Mouse (Mus musculus): ENCODE data around the gene Ltbp1. TPM values are rescaled to one million over a fixed set of nuclear protein-coding genes. Genes with fewer than 3 reads are reported as not detected.

Gene Ltbp1
- total and polyA plus RNA-seq, 3 experiments, result 2.3 to 6.4 (median 2.5) TPM

GRCm38 (mm10) chr17:74963861-74964260, 41.5 kb upstream of the Ltbp1 start:
- no peaks in the 10 kb centered on the region for H3K27me3 ChIP-seq (replicated peaks)
- no peak overlapping the region for H3K27ac ChIP-seq (ENCODE audit: insufficient read depth, low read depth)
- in situ Hi-C loops (cut with MboI; ENCODE audit: low pct_ligation_motif_present, low pct_unique_long_range_greater_than_20kb, low sequenced_read_pairs), result no loop called here
- dilution Hi-C loops (cut with MboI; ENCODE audit: extremely low pct_ligation_motif_present, extremely low pct_unique_long_range_greater_than_20kb, low sequenced_read_pairs), result no loop called here
- no peak for DNase-seq (ENCODE audit: extremely low read depth)
- H3K36me3 ChIP-seq (replicated peaks in 1 of 2; ENCODE audit: control insufficient read depth in 1 of 2, insufficient read depth in 1 of 2, low read length in 1 of 2), result no peaks in the 10 kb centered on the region
- no peak overlapping the region for H3K4me3 ChIP-seq (replicated peaks in 1 of 3; ENCODE audit: low read depth in 2 of 3, low read length in 2 of 3, poor library complexity in 1 of 3)
- peaks cover 0 to 18% of the 10 kb centered on the region in 2 experiments; a peak in 2 of 4 replicates for H3K4me1 ChIP-seq (ENCODE audit: control insufficient read depth in 1 of 2, insufficient read depth in 2 of 2)
- H3K4me2 ChIP-seq (ENCODE audit: insufficient read depth, low read depth, poor library complexity, severe bottlenecking), result no peak overlapping the region
- no peak overlapping the region for H3K9ac ChIP-seq (ENCODE audit: insufficient read depth, low read depth)
- no peaks in the 10 kb centered on the region for H3K79me2 ChIP-seq (replicated peaks; ENCODE audit: control insufficient read depth, extremely low read depth, insufficient read depth, poor library complexity, severe bottlenecking)
- TF ChIP-seq CHD2 (IDR thresholded peaks at IDR 0.05; ENCODE audit: low read length) (no peak), IRF4 (IDR thresholded peaks at IDR 0.05; ENCODE audit: low read depth, low read length) (no peak), CTCF (conservative IDR thresholded peaks at IDR 0.05 in 1 of 2, IDR thresholded peaks at IDR 0.05 in 1 of 2; ENCODE audit: low read depth in 2 of 2, low read length in 2 of 2) (peak in 1 of 2 experiments; percentile 64; a peak in 2 of 4 replicates), MAX (IDR thresholded peaks at IDR 0.05; ENCODE audit: low read length) (no peak), RAD21 (IDR thresholded peaks at IDR 0.05; ENCODE audit: low read depth, low read length) (peak; percentile 53), JUND (conservative IDR thresholded peaks at IDR 0.05; ENCODE audit: low read depth, low read length) (no peak), SMC3 (IDR thresholded peaks at IDR 0.05; ENCODE audit: low read depth, low read length) (peak; percentile 68), ZC3H11A (IDR thresholded peaks at IDR 0.05; ENCODE audit: low read depth, low read length) (0 out of 2 replicates have a peak, but pooled peaks have one; percentile 12)
- H3K9me3 ChIP-seq (replicated peaks; ENCODE audit: low read length), result no peaks in the 10 kb centered on the region

GRCm38 (mm10) chr17:74967298-74967848, 38.0 kb upstream of the Ltbp1 start:
- TF ChIP-seq CHD2 (IDR thresholded peaks at IDR 0.05; ENCODE audit: low read length) (no peak), SMC3 (IDR thresholded peaks at IDR 0.05; ENCODE audit: low read depth, low read length) (no peak)
- no peak for DNase-seq (ENCODE audit: extremely low read depth)
- dilution Hi-C loops (cut with MboI; ENCODE audit: extremely low pct_ligation_motif_present, extremely low pct_unique_long_range_greater_than_20kb, low sequenced_read_pairs) (no loop called here), in situ Hi-C loops (cut with MboI; ENCODE audit: low pct_ligation_motif_present, low pct_unique_long_range_greater_than_20kb, low sequenced_read_pairs) (no loop called here)
- no peaks in the 10 kb centered on the region for H3K9me3 ChIP-seq (replicated peaks; ENCODE audit: low read length)
- no peak overlapping the region for H3K4me3 ChIP-seq (replicated peaks in 1 of 3; ENCODE audit: low read depth in 2 of 3, low read length in 2 of 3, poor library complexity in 1 of 3)
- H3K27me3 ChIP-seq (replicated peaks), result no peaks in the 10 kb centered on the region
- H3K36me3 ChIP-seq (replicated peaks in 1 of 2; ENCODE audit: control insufficient read depth in 1 of 2, insufficient read depth in 1 of 2, low read length in 1 of 2), result no peaks in the 10 kb centered on the region
- peak overlapping the region; percentile 89 for H3K4me2 ChIP-seq (ENCODE audit: insufficient read depth, low read depth, poor library complexity, severe bottlenecking)
- H3K79me2 ChIP-seq (replicated peaks; ENCODE audit: control insufficient read depth, extremely low read depth, insufficient read depth, poor library complexity, severe bottlenecking), result no peaks in the 10 kb centered on the region
- peak overlapping the region; percentile 35; the same call in 1 of the 2 replicates for H3K27ac ChIP-seq (ENCODE audit: insufficient read depth, low read depth)
- peak overlapping the region; percentile 68 for H3K9ac ChIP-seq (ENCODE audit: insufficient read depth, low read depth)
- H3K4me1 ChIP-seq (ENCODE audit: control insufficient read depth in 1 of 2, insufficient read depth in 2 of 2), result peaks cover 5 to 39% of the 10 kb centered on the region in 2 experiments

- Histone ChIP-seq H3K79me2 (replicated peaks; ENCODE audit: control insufficient read depth, extremely low read depth, insufficient read depth, poor library complexity, severe bottlenecking) (no peaks in the 10 kb centered on the region), H3K27me3 (replicated peaks) (no peaks in the 10 kb centered on the region), H3K4me3 (replicated peaks in 1 of 3; ENCODE audit: low read depth in 2 of 3, low read length in 2 of 3, poor library complexity in 1 of 3) (peak overlapping the region; percentile 36 to 42 (median 41)), H3K27ac (ENCODE audit: insufficient read depth, low read depth) (peak overlapping the region; percentile 83), H3K4me2 (ENCODE audit: insufficient read depth, low read depth, poor library complexity, severe bottlenecking) (peak overlapping the region; percentile 89), H3K4me1 (ENCODE audit: control insufficient read depth in 1 of 2, insufficient read depth in 2 of 2) (peaks cover 5 to 39% of the 10 kb centered on the region in 2 experiments), H3K9ac (ENCODE audit: insufficient read depth, low read depth) (peak overlapping the region; percentile 68), H3K9me3 (replicated peaks; ENCODE audit: low read length) (no peaks in the 10 kb centered on the region), H3K36me3 (replicated peaks in 1 of 2; ENCODE audit: control insufficient read depth in 1 of 2, insufficient read depth in 1 of 2, low read length in 1 of 2) (no peaks in the 10 kb centered on the region)
- in situ Hi-C loops (cut with MboI; ENCODE audit: low pct_ligation_motif_present, low pct_unique_long_range_greater_than_20kb, low sequenced_read_pairs) (no loop called here), dilution Hi-C loops (cut with MboI; ENCODE audit: extremely low pct_ligation_motif_present, extremely low pct_unique_long_range_greater_than_20kb, low sequenced_read_pairs) (no loop called here)
- peak; percentile 50; the same call in 1 of the 2 replicates for TF ChIP-seq POLR2A (IDR thresholded peaks at IDR 0.05; ENCODE audit: low read depth, low read length)
- TF ChIP-seq NRF1 (IDR thresholded peaks at IDR 0.05; ENCODE audit: low read depth, low read length), result no peak
- 0 out of 2 replicates have a peak, but pooled peaks have one; percentile 53 for TF ChIP-seq TBP (conservative IDR thresholded peaks at IDR 0.05; ENCODE audit: low read depth, low read length)
- no peak for TF ChIP-seq PAX5 (IDR thresholded peaks at IDR 0.05; ENCODE audit: low read length)
- 0 out of 2 replicates have a peak, but pooled peaks have one; percentile 2 for TF ChIP-seq MEF2A (IDR thresholded peaks at IDR 0.05; ENCODE audit: borderline replicate concordance, low read depth, low read length)
- peak; percentile 57 for TF ChIP-seq ELF1 (IDR thresholded peaks at IDR 0.05; ENCODE audit: low read depth, low read length)
- peak; percentile 67 for DNase-seq (ENCODE audit: extremely low read depth)
Observed at GRCm38 (mm10) chr17:74968152-74968712, 37.1 kb upstream of the Ltbp1 start.

All from CH12.LX (cell line).